Mouse (Mus musculus) lung, embryonic 16.5 days (tissue): ENCODE results near the gene Tcf3. TPM values are rescaled to one million over a fixed set of nuclear protein-coding genes. Genes with fewer than 3 reads are reported as not detected.

ENCODE experiments used
- ATAC-seq: fragments of 200-750 bp; cut with Nextera tagmentation; 2 replicates; pipeline ENCODE4 v1.8.0; 2017; ENCODE audit warnings: low read depth, mild to moderate bottlenecking, moderate library complexity
- H3K27ac ChIP-seq: fragments of 300-500 bp; sonication (generic); 2 replicates; pipeline ENCODE4 v1.5.1; 2014; ENCODE audit warnings: mild to moderate bottlenecking, control low read depth, low read length
- H3K27me3 ChIP-seq: fragments of 300-500 bp; sonication (generic); 2 replicates; pipeline ENCODE4 v1.6.1; 2014; ENCODE audit warnings: low read depth, low read length, mixed read lengths; ENCODE audit not compliant: control insufficient read depth, insufficient read depth
- H3K36me3 ChIP-seq: fragments of 300-500 bp; sonication (generic); 2 replicates; pipeline ENCODE4 v1.6.1; 2014; ENCODE audit warnings: low read length; ENCODE audit not compliant: control insufficient read depth, insufficient read depth
- H3K4me1 ChIP-seq: fragments of 300-500 bp; sonication (generic); replicated peaks from 2 replicates; pipeline ENCODE4 v1.6.1; 2014; ENCODE audit warnings: low read length, mixed read lengths; ENCODE audit not compliant: control insufficient read depth, insufficient read depth
- H3K4me2 ChIP-seq: fragments of 300-500 bp; sonication (generic); 2 replicates; pipeline ENCODE4 v1.6.1; 2014; ENCODE audit warnings: low read depth, low read length, control low read depth
- H3K4me3 ChIP-seq: fragments of 300-500 bp; sonication (generic); 2 replicates; pipeline ENCODE4 v1.5.1; 2014; ENCODE audit warnings: mild to moderate bottlenecking, low read length, control low read depth
- H3K9ac ChIP-seq: fragments of 300-500 bp; sonication (generic); 2 replicates; pipeline ENCODE4 v1.6.1; 2014; ENCODE audit warnings: low read length, control low read depth
- H3K9me3 ChIP-seq: fragments of 300-500 bp; sonication (generic); 2 replicates; pipeline ENCODE4 v1.6.1; 2016; ENCODE audit warnings: low read length; ENCODE audit not compliant: control insufficient read depth
- WGBS: fragments of 180-500 bp; shearing (Covaris S2); extraction: QIAGEN DNeasy Blood & Tissue Kit; methylation state at CpG from one replicate; pipeline ENCODE4 v1.1.7; 2014; 5-methylcytosine and 5-hydroxymethylcytosine counted together
- polyA plus RNA-seq: library from polyadenylated mRNA; unstranded; fragments of >200 nt; fragmentation: Nextera tagmentation; extraction: Ambion mirVana; gene quantifications from 2 replicates; pipeline ENCODE4 v1.2.1, GENCODE M21; 2015

The Tcf3 gene
- polyA plus RNA-seq, 1 experiment from 2014 or later: 81.0 TPM

- peak overlapping the region; percentile 72 for H3K4me3 ChIP-seq
- peak overlapping the region; percentile 94 for H3K4me2 ChIP-seq
- H3K9ac ChIP-seq: peak overlapping the region; percentile 96
- no peaks in the 10 kb centered on the region for H3K27me3 ChIP-seq
- WGBS: 2% methylated on average over 4 of the region's 4 CpGs
- peak overlapping the region; percentile 11 for H3K27ac ChIP-seq
- no peak for ATAC-seq
- peaks cover 23% of the 10 kb centered on the region for H3K36me3 ChIP-seq
- peaks cover 28% of the 10 kb centered on the region for H3K4me1 ChIP-seq
- no peaks in the 10 kb centered on the region for H3K9me3 ChIP-seq
These were observed 1.1 kb downstream of the Tcf3 start for GRCm38 (mm10) chr10:80432387-80432785.

- no peaks in the 10 kb centered on the region for H3K27me3 ChIP-seq
- WGBS: 10% methylated on average over 15 of the region's 16 CpGs
- ATAC-seq: no peak
- H3K9me3 ChIP-seq: no peaks in the 10 kb centered on the region
- peaks cover 29% of the 10 kb centered on the region for H3K36me3 ChIP-seq
- peak overlapping the region; percentile 11 for H3K27ac ChIP-seq
- peak overlapping the region; percentile 96 for H3K9ac ChIP-seq
- peaks cover 28% of the 10 kb centered on the region for H3K4me1 ChIP-seq
- peak overlapping the region; percentile 72 for H3K4me3 ChIP-seq
- H3K4me2 ChIP-seq: peak overlapping the region; percentile 94
These were observed 1.7 kb downstream of the Tcf3 start for GRCm38 (mm10) chr10:80431570-80432386.

- ATAC-seq: no peak
- no peak overlapping the region for H3K27ac ChIP-seq
- H3K9me3 ChIP-seq: no peaks in the 10 kb centered on the region
- peaks cover 41% of the 10 kb centered on the region for H3K36me3 ChIP-seq
- H3K4me3 ChIP-seq: no peak overlapping the region
- H3K4me1 ChIP-seq: peaks cover 18% of the 10 kb centered on the region
- no peaks in the 10 kb centered on the region for H3K27me3 ChIP-seq
- H3K4me2 ChIP-seq: no peak overlapping the region
- no peak overlapping the region for H3K9ac ChIP-seq
- 59% methylated on average over 8 of the region's 8 CpGs for WGBS
These were observed 3.0 kb downstream of the Tcf3 start for GRCm38 (mm10) chr10:80430375-80430980.

- Histone ChIP-seq H3K4me1 (peaks cover 18% of the 10 kb centered on the region), H3K27ac (no peak overlapping the region), H3K27me3 (no peaks in the 10 kb centered on the region), H3K36me3 (peaks cover 48% of the 10 kb centered on the region), H3K4me2 (no peak overlapping the region), H3K9ac (0 out of 2 replicates have a peak overlapping the region, but pooled peaks have one; percentile 14), H3K9me3 (peaks cover 5% of the 10 kb centered on the region; the same call in 1 of the 2 replicates), H3K4me3 (no peak overlapping the region)
- WGBS: 80% methylated on average over 8 of the region's 8 CpGs
- ATAC-seq: no peak
These were observed 3.6 kb downstream of the Tcf3 start for GRCm38 (mm10) chr10:80429800-80430199.

- no peak for ATAC-seq
- Histone ChIP-seq H3K4me1 (no peaks in the 10 kb centered on the region), H3K4me2 (no peak overlapping the region), H3K4me3 (no peak overlapping the region), H3K27me3 (no peaks in the 10 kb centered on the region), H3K9ac (no peak overlapping the region), H3K9me3 (peaks cover 5% of the 10 kb centered on the region; the same call in 1 of the 2 replicates), H3K27ac (no peak overlapping the region), H3K36me3 (peaks cover 65% of the 10 kb centered on the region)
- WGBS: 93% methylated on average over 3 of the region's 3 CpGs
These were observed 8.4 kb downstream of the Tcf3 start for GRCm38 (mm10) chr10:80425041-80425440.

GRCm38 (mm10) chr10:80423562-80423961 is 9.9 kb downstream of the Tcf3 start:
- H3K4me1 ChIP-seq: peaks cover 4% of the 10 kb centered on the region; the same call in 1 of the 2 replicates
- no peak overlapping the region for H3K4me2 ChIP-seq
- WGBS: 42% methylated on average over 4 of the region's 4 CpGs

GRCm38 (mm10) chr10:80421651-80422472 is 11.6 kb downstream of the Tcf3 start:
- WGBS: 83% methylated on average over 9 of the region's 9 CpGs
- Histone ChIP-seq H3K4me2 (no peak overlapping the region), H3K9me3 (peaks cover 5% of the 10 kb centered on the region; the same call in 1 of the 2 replicates), H3K36me3 (peaks cover 72% of the 10 kb centered on the region), H3K27me3 (no peaks in the 10 kb centered on the region), H3K9ac (no peak overlapping the region), H3K4me1 (peaks cover 4% of the 10 kb centered on the region; the same call in 1 of the 2 replicates), H3K27ac (no peak overlapping the region), H3K4me3 (no peak overlapping the region)
- ATAC-seq: no peak

More at GRCm38 (mm10) chr10:80423562-80423961, 9.9 kb downstream of the Tcf3 start:
- Histone ChIP-seq H3K4me3 (no peak overlapping the region), H3K9ac (no peak overlapping the region), H3K27me3 (no peaks in the 10 kb centered on the region), H3K27ac (no peak overlapping the region), H3K36me3 (peaks cover 70% of the 10 kb centered on the region), H3K9me3 (peaks cover 5% of the 10 kb centered on the region; the same call in 1 of the 2 replicates)
- ATAC-seq: peak; percentile 45; the same call in 1 of the 2 replicates

- H3K9me3 ChIP-seq: peaks cover 5% of the 10 kb centered on the region; the same call in 1 of the 2 replicates
- no peak overlapping the region for H3K27ac ChIP-seq
- H3K27me3 ChIP-seq: no peaks in the 10 kb centered on the region
- WGBS: 91% methylated on average over 8 of the region's 8 CpGs
- H3K4me3 ChIP-seq: no peak overlapping the region
- H3K4me2 ChIP-seq: no peak overlapping the region
- peaks cover 4% of the 10 kb centered on the region; the same call in 1 of the 2 replicates for H3K4me1 ChIP-seq
- ATAC-seq: no peak
- peaks cover 72% of the 10 kb centered on the region for H3K36me3 ChIP-seq
- no peak overlapping the region for H3K9ac ChIP-seq
These were observed 12.2 kb downstream of the Tcf3 start for GRCm38 (mm10) chr10:80421208-80421607.
